Mouse (Mus musculus) heart, adult 2 months (tissue): ENCODE results near the gene Gadd45g.

Experiments used
- EP300 ChIP-seq: fragments of 200-500 bp; IDR thresholded peaks from 2 replicates; pipeline ENCODE4 v1.6.1; 2011; ENCODE audit warnings: low read depth, low read length, control low read depth; ENCODE audit not compliant: insufficient read depth
- POLR2A ChIP-seq: fragments of 200-500 bp; IDR thresholded peaks from 2 replicates; pipeline ENCODE4 v1.6.1; 2011; ENCODE audit warnings: mild to moderate bottlenecking, low read depth, low read length, control low read depth; ENCODE audit not compliant: insufficient read depth

GRCm38 (mm10) chr13:51842773-51843172, 3.7 kb upstream of the Gadd45g start:
- TF ChIP-seq POLR2A (no peak), EP300 (no peak)
